Mouse (Mus musculus): Measurements from ENCODE around the gene Ist1. TPM values are rescaled to one million over a fixed set of nuclear protein-coding genes. Genes with fewer than 3 reads are reported as not detected.

Ist1 gene
- polyA plus RNA-seq, 1 experiment, result 110 TPM

DNA sequence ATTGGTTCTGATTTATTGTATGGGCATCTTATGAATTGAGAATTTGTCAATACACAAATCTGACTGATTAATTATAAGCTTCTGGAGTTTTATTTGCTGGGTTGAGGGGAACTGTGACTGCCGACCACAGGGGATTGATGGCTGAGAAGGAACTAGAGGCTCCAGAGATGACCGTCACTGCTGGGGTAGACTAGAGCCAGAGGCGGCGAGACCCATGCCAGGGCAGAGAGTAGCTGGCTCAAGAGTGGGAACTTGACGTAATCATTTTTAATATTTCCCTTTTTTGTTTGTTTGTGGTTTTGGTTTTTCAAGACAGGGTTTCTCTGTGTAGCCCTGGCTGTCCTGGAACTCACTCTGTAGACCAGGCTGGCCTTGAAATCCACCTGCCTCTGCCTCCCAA lies 5.8 kb downstream of the Ist1 start:
- no peak for DNase-seq (ENCODE audit: extremely low spot score in 1 of 2, low spot score in 1 of 2)

DNA sequence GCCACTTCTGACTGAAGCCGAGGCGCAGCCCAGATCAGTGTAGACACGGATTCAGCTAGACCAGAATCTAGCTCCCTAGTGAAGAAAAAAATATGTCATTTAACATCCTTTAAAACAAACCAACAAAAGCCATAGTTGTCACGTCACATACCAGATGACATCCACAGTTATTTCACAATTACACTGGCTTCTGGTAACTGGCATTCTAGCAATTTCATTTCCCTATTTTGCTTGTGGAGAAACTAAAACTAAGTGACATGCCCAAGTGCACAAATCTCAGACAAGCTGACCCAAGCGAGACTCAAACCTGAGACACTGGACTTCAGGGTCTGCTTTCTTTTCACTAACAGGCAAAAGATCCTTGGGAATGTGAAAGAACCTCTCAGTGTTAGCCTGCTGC lies 10.9 kb downstream of the Ist1 start:
- no peak for DNase-seq (ENCODE audit: extremely low spot score in 1 of 2, low spot score in 1 of 2)

DNA sequence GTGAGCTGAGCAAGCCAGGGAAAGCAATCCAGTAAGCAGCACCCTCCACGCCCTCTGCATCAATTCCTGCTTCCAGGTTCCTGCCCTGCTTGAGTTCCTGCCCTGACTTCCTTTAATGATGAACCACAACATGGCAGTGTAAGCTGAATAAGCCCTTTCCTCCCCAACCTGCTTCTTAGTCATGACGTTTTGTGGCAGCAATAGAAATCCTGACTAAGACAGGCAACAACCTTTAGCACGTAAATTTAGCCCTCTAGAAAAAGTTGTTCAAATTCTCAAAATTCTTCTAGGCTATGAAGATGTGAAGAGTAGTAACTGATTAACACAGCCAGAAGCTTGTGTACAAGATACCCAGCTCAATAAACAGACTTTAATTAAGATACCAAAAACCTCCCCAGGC lies 11.5 kb downstream of the Ist1 start:
- DNase-seq (ENCODE audit: extremely low spot score in 1 of 2, low spot score in 1 of 2), result no peak

DNA sequence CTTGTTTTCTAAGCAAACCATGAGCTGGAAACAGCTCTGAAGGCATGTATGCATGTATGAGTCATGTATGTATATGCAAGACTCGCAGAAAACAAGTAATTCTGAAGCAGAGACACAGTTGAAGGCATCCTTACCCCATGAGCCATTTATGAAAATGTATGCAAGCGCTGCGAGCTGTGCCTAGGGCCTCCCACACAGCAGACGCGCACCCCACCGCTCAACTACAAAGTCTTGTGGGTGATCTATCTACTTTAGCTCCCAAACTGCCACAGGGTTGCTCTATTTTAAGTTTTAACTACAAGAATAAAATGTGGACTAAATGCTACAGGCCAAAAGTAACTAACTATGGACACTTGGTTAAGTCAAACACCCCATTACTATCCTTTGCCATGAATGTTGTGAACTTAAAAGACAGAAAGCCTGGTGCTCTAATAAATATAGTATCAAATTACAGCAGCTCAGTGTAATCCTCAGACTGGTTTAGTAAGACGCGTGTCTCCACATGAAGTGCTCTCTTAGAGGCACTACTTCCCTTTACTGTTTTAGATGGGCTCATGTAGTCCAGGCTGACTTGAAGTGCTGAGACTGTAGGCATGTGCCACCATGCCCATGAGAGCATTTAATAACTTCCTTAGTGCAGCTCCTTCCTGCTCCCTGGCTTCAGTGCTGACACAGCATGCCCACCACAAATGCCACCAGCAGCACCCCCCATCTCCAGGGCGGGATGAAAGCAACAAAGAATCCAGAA lies 17.0 kb downstream of the Ist1 start:
- DNase-seq (ENCODE audit: extremely low spot score in 1 of 2, low spot score in 1 of 2), result peak; percentile 61 to 73

DNA sequence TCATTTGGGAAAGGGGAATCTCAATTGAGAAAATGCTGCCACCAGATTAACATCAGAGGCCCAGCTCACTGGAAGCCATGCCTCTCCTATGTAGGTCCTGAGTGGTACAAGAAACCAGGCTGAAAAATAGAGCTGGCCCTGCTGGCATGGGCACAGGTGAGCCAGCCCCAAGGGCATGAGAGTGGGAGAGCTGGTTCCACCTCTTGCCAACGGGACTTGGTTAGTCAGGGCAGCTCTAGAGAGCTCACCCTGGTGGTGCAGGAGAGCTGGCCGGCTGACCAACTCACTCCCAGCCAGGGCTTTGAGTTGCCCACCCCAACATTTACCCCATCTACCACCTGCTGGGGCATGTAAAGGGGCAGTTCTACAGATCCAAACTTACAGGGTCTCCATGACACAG lies 19.5 kb downstream of the Ist1 start:
- DNase-seq (ENCODE audit: extremely low spot score in 1 of 2, low spot score in 1 of 2), result no peak

DNA sequence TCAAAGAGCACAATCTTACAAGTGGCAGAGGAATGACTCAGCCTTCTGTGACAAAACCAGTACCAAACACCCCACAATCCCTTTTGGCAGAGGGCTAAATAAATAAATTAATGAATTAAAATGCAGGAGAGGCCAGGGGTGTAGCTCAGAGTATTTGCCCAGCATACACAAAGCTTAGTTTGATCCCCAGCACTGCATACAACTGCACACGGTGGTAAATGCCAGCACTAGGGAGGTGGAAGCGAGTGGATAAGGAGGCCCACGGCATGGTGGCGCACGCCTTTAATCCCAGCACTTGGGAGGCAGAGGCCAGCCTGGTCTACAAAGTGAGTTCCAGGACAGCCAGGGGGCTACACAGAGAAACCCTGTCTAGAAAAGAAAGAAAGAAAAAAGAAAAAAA lies 20.4 kb downstream of the Ist1 start:
- no peak for DNase-seq (ENCODE audit: extremely low spot score in 1 of 2, low spot score in 1 of 2)

DNA sequence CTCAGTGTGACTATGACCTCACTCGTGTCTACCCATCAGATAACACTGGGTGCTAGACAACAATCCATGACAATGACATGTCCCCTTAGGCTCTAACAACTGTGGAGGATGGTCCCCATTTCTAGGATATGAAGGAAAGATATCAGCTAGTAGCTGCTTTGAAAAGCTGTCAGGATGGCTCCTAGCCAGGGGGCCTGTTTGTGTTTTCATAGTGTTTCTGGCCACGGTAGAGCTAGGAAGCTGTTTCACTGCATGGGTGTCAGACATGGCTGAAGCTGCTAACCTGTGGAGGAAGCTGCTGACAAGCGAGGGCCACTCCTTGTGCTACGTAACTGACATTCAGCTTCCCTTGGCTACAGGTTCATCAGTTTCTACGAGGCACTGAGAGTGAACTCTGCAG lies 26.4 kb downstream of the Ist1 start:
- no peak for DNase-seq (ENCODE audit: extremely low spot score in 1 of 2, low spot score in 1 of 2)

DNA sequence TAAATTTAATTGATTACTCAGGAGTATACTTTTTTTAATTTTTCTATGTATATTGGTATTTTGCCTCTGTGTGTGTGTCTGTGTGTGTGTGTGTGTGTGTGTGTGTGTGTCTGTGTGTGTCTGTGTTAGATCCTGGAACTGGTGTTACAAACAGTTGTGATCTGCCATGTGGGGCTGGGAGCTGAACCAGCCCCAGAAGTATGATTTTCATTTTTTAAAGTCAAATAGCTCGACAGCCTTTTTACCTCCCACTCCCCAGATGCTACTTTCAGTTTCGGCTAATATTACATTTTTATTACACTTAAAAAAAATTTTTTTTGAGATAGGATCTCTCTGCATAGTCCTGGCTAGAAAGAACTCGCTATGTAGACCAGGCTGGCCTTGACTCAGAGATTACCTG lies 30.7 kb downstream of the Ist1 start:
- DNase-seq (ENCODE audit: extremely low spot score in 1 of 2, low spot score in 1 of 2), result no peak

DNA sequence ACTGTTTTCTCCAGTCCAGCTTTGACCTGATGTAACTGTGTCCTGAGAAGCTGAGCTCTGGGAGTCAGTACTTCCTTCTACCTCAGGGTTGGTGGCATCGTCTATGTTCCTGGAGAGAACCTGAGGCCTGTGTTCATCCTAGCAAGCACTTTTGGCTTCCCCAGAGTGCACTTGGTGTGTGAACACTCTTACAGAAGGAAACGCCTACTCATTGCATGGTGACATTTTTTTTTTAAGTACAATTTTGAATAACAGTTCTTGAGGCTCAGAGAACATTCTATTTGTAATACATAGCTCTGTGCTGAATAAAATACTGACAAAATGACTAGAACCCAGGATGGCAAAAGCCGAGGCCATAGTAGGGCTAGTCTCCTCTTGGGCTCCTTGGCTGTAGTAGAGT lies 36.2 kb downstream of the Ist1 start:
- peak in 1 of 2 experiments; percentile 63 for DNase-seq (ENCODE audit: extremely low spot score in 1 of 2, low spot score in 1 of 2)

DNA sequence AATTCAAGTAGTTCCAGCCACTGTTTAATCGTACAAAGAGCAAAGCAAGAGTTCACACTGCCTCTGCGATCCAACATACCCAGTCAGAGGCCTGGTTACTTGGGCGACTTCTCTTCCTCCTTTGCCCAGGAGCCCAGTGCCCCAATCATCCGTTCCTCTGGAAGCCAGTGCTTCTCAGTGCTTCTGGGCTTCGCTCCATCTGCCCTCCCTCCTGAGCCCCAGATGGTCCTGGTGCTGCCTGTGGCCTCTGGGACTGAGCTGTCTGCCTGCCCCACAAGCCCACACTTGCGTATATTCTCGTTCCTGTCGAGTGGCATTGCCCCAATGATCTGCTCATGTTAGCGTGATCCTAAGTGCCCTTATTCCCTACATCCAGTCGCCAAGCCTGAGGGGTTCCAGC lies 42.3 kb downstream of the Ist1 start:
- DNase-seq (ENCODE audit: extremely low spot score in 1 of 2, low spot score in 1 of 2), result no peak

DNA sequence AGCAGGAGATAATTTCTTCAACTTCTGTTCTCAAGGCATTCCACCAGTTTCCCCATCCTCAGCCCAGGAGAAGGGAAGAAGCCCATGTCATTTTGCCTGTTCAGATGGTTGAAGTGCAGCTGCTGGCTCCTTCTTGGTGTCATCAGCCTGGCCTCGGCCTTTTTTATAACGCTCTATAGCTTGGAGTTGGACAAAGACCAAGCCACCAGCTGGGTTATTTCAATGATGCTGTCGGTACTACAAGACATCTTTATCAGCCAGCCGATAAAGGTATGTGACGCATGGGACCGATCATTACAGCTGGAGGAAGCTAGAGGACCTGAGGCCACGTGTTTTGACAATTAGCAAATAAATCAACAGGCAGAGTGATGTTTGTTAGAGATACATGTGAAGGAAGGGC lies 44.6 kb downstream of the Ist1 start:
- DNase-seq (ENCODE audit: extremely low spot score in 1 of 2, low spot score in 1 of 2), result no peak

DNA sequence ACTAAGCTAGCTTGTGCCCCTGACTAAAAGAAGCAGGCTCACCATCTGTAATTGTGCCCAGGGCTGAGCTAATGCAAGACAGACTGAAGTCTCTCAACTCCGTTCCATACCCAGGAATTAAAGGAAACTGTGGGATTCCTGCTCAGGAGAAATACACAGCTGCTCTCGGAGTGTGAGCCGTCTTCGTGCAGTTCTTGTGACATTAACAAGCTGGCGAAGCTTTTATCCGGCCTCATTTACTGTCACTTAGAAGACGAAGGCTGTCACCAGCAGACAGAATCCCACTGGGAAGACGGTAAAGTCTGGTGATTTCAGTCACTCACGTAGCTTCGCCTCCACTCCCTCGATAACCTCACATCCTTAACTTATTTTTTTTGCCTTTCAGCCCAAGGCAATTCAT lies 45.7 kb downstream of the Ist1 start:
- peak in 1 of 2 experiments; percentile 22 for DNase-seq (ENCODE audit: extremely low spot score in 1 of 2, low spot score in 1 of 2)

DNA sequence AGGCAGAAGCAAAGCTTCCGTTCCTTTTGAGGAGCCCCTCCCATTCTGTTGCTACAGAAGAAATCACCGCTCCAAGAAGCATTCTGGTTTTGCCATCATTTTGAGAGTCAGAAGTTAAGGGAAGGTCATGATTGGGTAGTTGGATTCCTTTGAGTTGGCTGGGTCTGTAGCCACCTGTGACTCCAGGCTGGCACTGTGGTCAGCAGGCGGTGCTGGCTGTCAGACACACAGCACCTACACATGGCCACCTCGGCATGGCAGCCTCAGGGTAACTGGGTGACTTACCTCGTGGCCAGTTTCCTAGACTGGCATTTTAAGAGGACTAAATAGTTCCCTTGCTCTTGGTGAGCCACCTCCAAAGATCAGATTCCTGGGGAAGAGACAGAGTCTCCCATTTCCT lies 51.8 kb downstream of the Ist1 start:
- DNase-seq (ENCODE audit: extremely low spot score in 1 of 2, low spot score in 1 of 2), result no peak

DNA sequence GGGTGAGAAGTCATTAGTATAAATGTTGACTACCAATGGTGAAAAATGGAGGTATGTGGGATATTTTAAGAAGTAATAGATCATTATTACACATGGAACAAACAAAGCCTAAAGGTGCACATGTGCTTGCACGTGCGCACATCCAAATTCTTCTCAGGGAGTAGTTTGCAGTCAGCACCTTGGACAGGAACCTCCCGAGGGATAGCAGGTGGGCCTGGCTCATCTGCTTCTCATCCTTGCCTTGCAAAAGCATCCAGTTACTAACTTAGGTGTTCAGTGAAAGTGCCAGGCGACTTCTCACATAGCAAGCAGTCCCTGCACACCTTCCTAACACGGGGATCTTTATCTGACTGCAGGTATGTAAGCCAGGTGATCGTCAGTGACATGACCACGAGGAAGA lies 52.6 kb downstream of the Ist1 start:
- no peak for DNase-seq (ENCODE audit: extremely low spot score in 1 of 2, low spot score in 1 of 2)

DNA sequence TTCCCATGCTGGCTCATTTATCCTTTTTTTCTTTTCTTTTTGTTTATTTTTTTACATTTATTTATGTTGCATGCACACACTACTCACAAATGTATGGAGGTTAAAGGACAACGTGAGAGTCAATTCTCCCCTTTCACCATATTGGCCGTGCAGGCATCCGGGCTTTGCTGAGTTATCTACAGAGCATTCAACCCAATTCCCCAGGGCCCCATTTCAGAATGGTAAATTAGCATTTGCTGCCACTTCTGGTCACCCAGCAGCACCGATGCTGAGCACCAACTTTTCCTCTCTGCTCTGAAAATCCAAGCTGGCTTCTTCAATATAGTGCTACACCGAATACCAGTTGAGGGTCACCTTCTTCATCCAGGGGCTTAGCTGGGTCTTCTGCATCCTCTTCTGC lies 54.2 kb downstream of the Ist1 start:
- no peak for DNase-seq (ENCODE audit: extremely low spot score in 1 of 2, low spot score in 1 of 2)

DNA sequence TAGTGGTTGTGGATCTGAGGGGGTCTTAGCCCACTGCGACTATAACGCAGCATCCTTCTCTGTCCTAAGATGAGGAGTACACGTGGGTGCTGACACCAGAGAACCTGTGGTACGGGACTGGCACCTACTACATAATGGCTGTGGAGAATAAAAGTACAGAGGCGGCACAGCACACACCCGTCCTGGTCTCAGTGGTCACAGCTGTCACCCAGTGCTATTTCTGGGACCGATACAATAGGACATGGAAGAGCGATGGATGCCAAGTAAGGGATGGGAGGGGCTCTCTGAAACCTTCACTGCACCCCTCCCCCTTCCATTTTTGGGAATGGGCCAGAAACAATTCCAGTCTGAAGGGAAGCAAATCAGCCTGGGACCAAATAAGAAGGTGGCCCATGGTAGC lies 57.9 kb downstream of the Ist1 start:
- DNase-seq (ENCODE audit: extremely low spot score in 1 of 2, low spot score in 1 of 2), result no peak

DNA sequence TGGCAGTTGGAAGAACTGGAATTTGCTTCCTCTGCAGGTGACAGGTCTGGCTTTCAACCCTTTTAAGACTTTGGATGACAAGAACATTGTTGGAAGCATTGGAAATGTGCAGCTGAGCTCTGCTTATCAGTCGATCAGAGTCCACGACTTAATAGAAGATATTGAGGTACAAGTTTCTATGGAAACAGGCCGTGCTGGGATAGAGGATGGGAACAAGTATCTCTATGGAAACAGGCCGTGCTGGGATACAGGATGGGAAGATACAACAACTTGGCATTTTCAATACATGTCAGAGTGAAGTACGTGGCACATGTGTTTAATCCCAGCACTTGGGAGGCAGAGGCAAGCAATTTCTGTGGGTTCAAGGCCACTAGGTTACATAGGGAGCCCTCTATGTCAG lies 60.6 kb downstream of the Ist1 start:
- no peak for DNase-seq (ENCODE audit: extremely low spot score in 1 of 2, low spot score in 1 of 2)

DNA sequence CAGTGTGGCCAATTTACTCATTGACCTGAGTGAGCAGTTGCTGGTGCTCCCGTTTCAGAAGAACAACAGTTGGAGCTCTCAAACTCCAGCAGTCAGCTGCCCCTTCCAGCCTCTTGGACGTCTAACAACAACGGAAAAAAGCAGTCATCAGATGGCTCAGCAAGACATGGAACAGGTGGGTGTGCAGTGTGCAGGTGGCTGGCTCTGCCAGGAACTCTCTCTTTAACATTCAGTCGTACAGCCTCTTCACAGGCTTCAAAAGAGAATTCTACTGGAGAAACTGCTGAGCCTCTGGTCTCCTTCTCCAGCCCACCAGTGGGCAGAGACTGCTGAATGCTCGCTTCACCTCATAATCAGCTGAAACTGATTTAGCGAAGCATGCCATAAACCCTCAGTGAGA lies 64.4 kb downstream of the Ist1 start:
- DNase-seq (ENCODE audit: extremely low spot score in 1 of 2, low spot score in 1 of 2), result peak in 1 of 2 experiments; percentile 44

Other genes starting within 250 kb of the Ist1 start
- gene Pmfbp1, start 199.2 kb downstream of the Ist1 start, polyA plus RNA-seq (2012; rRNA removed), result 0.11 and 0.26 TPM in 2 replicates
- gene Dhx38, start 127.4 kb downstream of the Ist1 start, polyA plus RNA-seq (2012; rRNA removed), result 20.1 and 20.4 TPM in 2 replicates
- 12.5 and 15.4 TPM in 2 replicates for gene Txnl4b, start 127.4 kb downstream of the Ist1 start, polyA plus RNA-seq (2012; rRNA removed)
- 0.15 and 0.30 TPM in 2 replicates for gene Hp, start 114.1 kb downstream of the Ist1 start, polyA plus RNA-seq (2012; rRNA removed)
- 24.3 and 25.4 TPM in 2 replicates for gene Dhodh, start 84.6 kb downstream of the Ist1 start, polyA plus RNA-seq (2012; rRNA removed)
- gene Pkd1l3, start 78.7 kb downstream of the Ist1 start, polyA plus RNA-seq (2012; rRNA removed), result 0.62 and 0.71 TPM in 2 replicates
- gene Zfp821, start 12.3 kb upstream of the Ist1 start, polyA plus RNA-seq (2012; rRNA removed), result 53.2 TPM in 2 replicates
- gene Atxn1l, start 44.5 kb upstream of the Ist1 start, polyA plus RNA-seq (2012; rRNA removed), result 15.0 and 15.4 TPM in 2 replicates
- 64.4 and 70.2 TPM in 2 replicates for gene Ap1g1, start 85.3 kb upstream of the Ist1 start, polyA plus RNA-seq (2012; rRNA removed)
- 19.5 and 22.1 TPM in 2 replicates for gene Phlpp2, start 175.3 kb upstream of the Ist1 start, polyA plus RNA-seq (2012; rRNA removed)

Measured in frontal cortex, adult 2 months (tissue).